Mouse (Mus musculus) heart, adult 2 months (tissue): ENCODE measurements at regions not wholly inside any gene's neighbourhood (a gene's known extent, or its start where the extent isn't known, plus 50 kb on each side); places are given as distances from the start of the nearest gene placed in this dataset.

Source experiments
- DNase-seq, 2 experiments: peaks; one replicate each; pipeline ENCODE4 v3.0.0; 2021
- H3K27ac ChIP-seq: fragments of 200-600 bp; 2 replicates; pipeline ENCODE4 v1.8.1; 2022
- H3K27me3 ChIP-seq: fragments of 200-500 bp; 2 replicates; pipeline ENCODE4 v1.6.1; 2012; ENCODE audit warnings: mild to moderate bottlenecking, low read length, inconsistent platforms, mixed read lengths; ENCODE audit not compliant: control insufficient read depth, insufficient read depth
- H3K36me3 ChIP-seq: fragments of 200-500 bp; 2 replicates; pipeline ENCODE4 v1.6.1; 2012; ENCODE audit warnings: low read length, inconsistent platforms; ENCODE audit not compliant: control insufficient read depth, insufficient read depth
- H3K4me1 ChIP-seq: fragments of 200-500 bp; 2 replicates; pipeline ENCODE4 v1.6.1; 2011; ENCODE audit warnings: low read length; ENCODE audit not compliant: control insufficient read depth, insufficient read depth
- H3K4me3 ChIP-seq: fragments of 200-600 bp; 2 replicates; pipeline ENCODE4 v1.8.1; 2022
- H3K79me2 ChIP-seq: fragments of 200-500 bp; replicated peaks from 2 replicates; pipeline ENCODE4 v1.6.1; 2012; ENCODE audit warnings: mild to moderate bottlenecking, inconsistent platforms, low read length, moderate library complexity, mixed read lengths; ENCODE audit not compliant: control insufficient read depth, insufficient read depth
- H3K9ac ChIP-seq: fragments of 200-500 bp; 2 replicates; pipeline ENCODE4 v1.6.1; 2012; ENCODE audit warnings: low read depth, mild to moderate bottlenecking, control low read depth, inconsistent platforms, low read length, mixed read lengths
- CTCF ChIP-seq: fragments of 200-600 bp; IDR thresholded peaks from 2 replicates; pipeline ENCODE4 v1.8.1; 2022; ENCODE audit warnings: antibody characterized with exemption, mild to moderate bottlenecking, moderate library complexity
- EP300 ChIP-seq: fragments of 200-500 bp; IDR thresholded peaks from 2 replicates; pipeline ENCODE4 v1.6.1; 2011; ENCODE audit warnings: low read depth, low read length, control low read depth; ENCODE audit not compliant: insufficient read depth
- POLR2A ChIP-seq: fragments of 200-500 bp; IDR thresholded peaks from 2 replicates; pipeline ENCODE4 v1.6.1; 2011; ENCODE audit warnings: mild to moderate bottlenecking, low read depth, low read length, control low read depth; ENCODE audit not compliant: insufficient read depth
- WGBS: fragments of 180-500 bp; shearing (Covaris S2); methylation state at CpG from one replicate; pipeline ENCODE4 v1.1.7; 2018; 5-methylcytosine and 5-hydroxymethylcytosine counted together
- intact Hi-C: fragments of 180-260 bp; cut with DNase I; formaldehyde crosslinking; loops from one replicate; pipeline ENCODE4 v1.15.1; 2025

GRCm38 (mm10) chr2:128516694-128517093 lies 74.3 kb upstream of the Spdye4c start:
- TF ChIP-seq EP300 (no peak), POLR2A (no peak), CTCF (no peak)
- H3K4me1 ChIP-seq: peaks cover 1% of the 10 kb centered on the region; the same call in 1 of the 2 replicates
- no peaks in the 10 kb centered on the region for H3K27me3 ChIP-seq
- intact Hi-C loops: no loop called here
- H3K9ac ChIP-seq: no peak overlapping the region
- H3K36me3 ChIP-seq: no peaks in the 10 kb centered on the region
- no peak overlapping the region for H3K4me3 ChIP-seq
- no peak overlapping the region for H3K27ac ChIP-seq
- 80% methylated on average over 9 of the region's 9 CpGs for WGBS
- DNase-seq: no peak
- no peaks in the 10 kb centered on the region for H3K79me2 ChIP-seq

GRCm38 (mm10) chr2:128518142-128518541 lies 72.9 kb upstream of the Spdye4c start:
- Histone ChIP-seq H3K27ac (no peak overlapping the region), H3K9ac (no peak overlapping the region), H3K79me2 (no peaks in the 10 kb centered on the region), H3K36me3 (no peaks in the 10 kb centered on the region), H3K4me3 (no peak overlapping the region), H3K27me3 (no peaks in the 10 kb centered on the region), H3K4me1 (peaks cover 1% of the 10 kb centered on the region; the same call in 1 of the 2 replicates)
- TF ChIP-seq POLR2A: no peak
- 97% methylated on average over 3 of the region's 3 CpGs for WGBS
- DNase-seq: no peak
- intact Hi-C loops: no loop called here

GRCm38 (mm10) chr2:128521701-128522443 lies 69.1 kb upstream of the Spdye4c start:
- Histone ChIP-seq H3K4me1 (peaks cover 1% of the 10 kb centered on the region; the same call in 1 of the 2 replicates), H3K27me3 (no peaks in the 10 kb centered on the region), H3K79me2 (no peaks in the 10 kb centered on the region), H3K36me3 (no peaks in the 10 kb centered on the region), H3K9ac (no peak overlapping the region), H3K27ac (no peak overlapping the region), H3K4me3 (no peak overlapping the region)
- TF ChIP-seq CTCF: no peak
- no peak for TF ChIP-seq POLR2A
- TF ChIP-seq EP300: no peak
- intact Hi-C loops: no loop called here
- 71% methylated on average over 4 of the region's 4 CpGs for WGBS
- no peak for DNase-seq

DNA sequence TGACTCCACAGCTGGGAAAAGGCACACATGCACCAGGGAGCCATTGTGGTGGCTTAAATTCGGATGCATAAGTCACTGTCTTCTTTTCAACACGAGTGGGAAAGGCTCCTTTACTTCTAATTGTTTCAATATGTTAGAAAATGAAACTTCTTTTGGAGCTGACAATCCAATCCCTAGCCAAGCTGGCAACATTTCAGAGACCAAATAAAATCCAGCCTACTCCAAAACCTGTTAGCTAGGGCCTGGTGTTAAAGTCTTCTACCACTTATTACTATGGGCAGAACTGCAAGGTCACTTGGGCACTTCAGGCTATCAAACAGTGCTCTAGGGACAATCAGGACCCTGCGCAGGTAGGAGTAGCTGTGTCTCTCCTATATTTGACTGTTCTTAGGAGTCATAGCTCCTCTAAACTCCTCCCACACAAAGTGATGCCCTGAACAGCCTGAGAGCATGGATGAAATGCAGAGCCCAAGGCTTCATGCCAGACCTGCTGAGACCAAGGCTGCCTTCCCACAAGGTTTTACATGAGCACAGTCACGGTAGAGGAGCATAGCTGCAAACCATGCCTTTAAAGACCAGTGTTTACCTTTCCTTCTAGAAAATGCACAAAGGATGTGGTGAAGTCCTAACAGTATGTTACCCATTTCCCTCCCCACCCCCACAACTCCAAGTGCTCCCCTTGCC lies 67.4 kb upstream of the Spdye4c start:
- no peak overlapping the region for H3K4me3 ChIP-seq
- H3K36me3 ChIP-seq: no peaks in the 10 kb centered on the region
- 63% methylated on average over 4 of the region's 4 CpGs for WGBS
- TF ChIP-seq EP300 (no peak), POLR2A (no peak), CTCF (no peak)
- H3K27me3 ChIP-seq: no peaks in the 10 kb centered on the region
- DNase-seq: peak in 1 of 2 experiments; percentile 20
- H3K4me1 ChIP-seq: peaks cover 1% of the 10 kb centered on the region; the same call in 1 of the 2 replicates
- intact Hi-C loops: no loop called here
- no peaks in the 10 kb centered on the region for H3K79me2 ChIP-seq
- H3K27ac ChIP-seq: no peak overlapping the region
- H3K9ac ChIP-seq: no peak overlapping the region

GRCm38 (mm10) chr2:128526100-128526499 lies 64.9 kb upstream of the Spdye4c start:
- TF ChIP-seq EP300 (no peak), CTCF (no peak), POLR2A (no peak)
- H3K27me3 ChIP-seq: no peaks in the 10 kb centered on the region
- no peak overlapping the region for H3K9ac ChIP-seq
- H3K4me3 ChIP-seq: no peak overlapping the region
- WGBS: 75% methylated on average over 2 of the region's 2 CpGs
- H3K79me2 ChIP-seq: no peaks in the 10 kb centered on the region
- peaks cover 1% of the 10 kb centered on the region; the same call in 1 of the 2 replicates for H3K4me1 ChIP-seq
- H3K36me3 ChIP-seq: no peaks in the 10 kb centered on the region
- intact Hi-C loops: no loop called here
- no peak for DNase-seq
- no peak overlapping the region for H3K27ac ChIP-seq

DNA sequence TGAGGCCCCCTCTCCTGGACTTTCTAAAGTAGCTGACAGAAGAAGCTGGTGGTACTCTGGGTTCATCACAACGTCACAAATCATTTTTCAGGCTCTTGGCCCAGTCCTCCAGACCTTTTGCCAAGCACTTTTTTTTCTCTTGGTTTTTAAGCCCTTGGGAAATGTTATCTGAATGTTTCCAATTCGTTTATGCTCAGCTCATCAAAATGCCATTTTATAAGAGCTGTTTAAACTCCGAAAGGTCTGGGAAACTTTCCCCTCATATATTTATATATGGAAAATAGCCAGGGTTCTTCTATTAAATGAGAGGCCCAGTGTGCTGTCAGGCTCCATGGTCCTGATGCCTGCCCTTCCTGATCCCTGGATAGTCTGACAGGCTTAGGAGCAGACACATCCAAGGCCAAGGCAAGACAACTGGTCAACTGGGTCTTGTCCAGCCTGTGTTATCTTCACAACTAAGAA lies 64.1 kb upstream of the Spdye4c start:
- no peak for TF ChIP-seq POLR2A
- no peak for TF ChIP-seq EP300
- TF ChIP-seq CTCF: no peak
- Histone ChIP-seq H3K27ac (no peak overlapping the region), H3K4me1 (peaks cover 1% of the 10 kb centered on the region; the same call in 1 of the 2 replicates), H3K9ac (no peak overlapping the region), H3K79me2 (no peaks in the 10 kb centered on the region), H3K4me3 (no peak overlapping the region), H3K36me3 (no peaks in the 10 kb centered on the region), H3K27me3 (no peaks in the 10 kb centered on the region)
- DNase-seq: no peak
- intact Hi-C loops: no loop called here
- WGBS: 51% methylated on average over 3 of the region's 3 CpGs
